Mouse (Mus musculus) c-Kit-negative CD71-positive TER-119-positive erythroid progenitor cells, embryonic 14.5 days (primary cell): Measurements from ENCODE around the gene Ufc1.

ENCODE experiments used
- DNase-seq: peaks from one replicate; pipeline ENCODE4 v3.0.0-alpha.2; 2013; ENCODE audit warnings: low read depth, low spot score

Gene Ufc1

DNA sequence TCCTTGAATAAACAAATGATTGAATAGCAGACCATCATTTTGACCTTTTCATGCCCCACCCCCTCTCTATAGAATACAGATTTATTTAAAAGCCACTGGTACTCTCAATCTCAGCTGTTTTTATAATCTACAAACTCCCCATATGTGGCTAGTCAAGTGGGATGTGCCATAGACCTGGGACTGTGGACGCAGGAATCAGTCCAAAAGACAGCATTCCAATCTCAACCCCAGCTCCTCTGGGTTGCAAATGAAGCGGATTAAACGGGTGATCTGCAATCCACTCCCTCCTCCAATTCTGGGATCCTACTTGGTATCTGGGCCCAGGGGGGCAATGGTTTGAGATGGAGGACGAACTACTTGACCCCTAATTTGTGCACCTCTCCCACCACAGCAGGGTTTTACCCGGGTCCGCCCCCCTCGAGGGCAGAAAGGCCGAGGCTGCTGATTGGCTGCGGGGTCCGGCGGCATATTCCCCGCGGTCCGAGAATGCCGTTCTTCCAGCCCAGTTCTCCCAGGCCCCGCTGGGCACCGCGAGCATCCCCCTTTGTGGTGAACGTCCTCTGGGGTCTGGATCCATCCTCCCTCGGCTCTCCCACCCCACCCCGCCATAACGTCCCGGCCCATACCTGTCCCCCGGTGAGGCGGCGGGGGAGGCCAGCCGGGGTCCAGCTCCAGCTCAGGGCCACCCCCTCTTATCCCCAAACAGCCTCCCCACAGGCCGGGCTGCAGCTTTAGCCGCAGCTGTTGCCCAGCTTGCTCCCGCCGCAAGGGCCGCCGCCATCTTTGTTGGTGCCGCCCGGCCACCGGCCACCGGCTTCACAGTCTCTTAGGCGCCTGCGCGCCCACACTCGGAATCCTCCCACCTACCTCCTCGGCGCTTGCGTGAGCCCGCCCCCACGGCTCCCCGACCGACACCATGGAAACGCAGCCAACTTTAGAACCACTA, 7.4 kb downstream of the Ufc1 start, which contains the start of gene Usp21:
TSS of gene Usp21 (minus strand) at position 856 of the 946 bp plus-strand sequence.
- DNase-seq, result peak; percentile 81

DNA sequence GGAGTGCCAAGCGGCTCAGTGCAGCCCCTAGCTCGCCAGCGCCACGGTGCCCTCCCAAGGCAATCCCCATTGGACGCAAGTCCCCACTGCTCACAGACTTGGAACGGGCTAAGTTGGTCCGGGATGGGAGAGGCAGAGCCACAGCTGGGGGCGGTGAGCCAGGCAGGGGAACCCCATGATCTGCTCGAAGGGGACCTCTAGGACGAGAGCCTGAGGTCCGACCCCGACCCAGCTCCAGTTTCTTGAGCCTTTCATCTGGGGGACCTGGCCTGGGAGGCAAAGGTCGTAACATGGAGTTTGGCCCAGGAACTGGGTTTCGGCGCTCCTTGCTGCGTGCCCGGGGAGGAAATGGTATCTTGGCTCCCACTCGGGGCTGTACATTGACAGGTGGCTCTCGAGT, 8.3 kb downstream of the Ufc1 start:
- no peak for DNase-seq

DNA sequence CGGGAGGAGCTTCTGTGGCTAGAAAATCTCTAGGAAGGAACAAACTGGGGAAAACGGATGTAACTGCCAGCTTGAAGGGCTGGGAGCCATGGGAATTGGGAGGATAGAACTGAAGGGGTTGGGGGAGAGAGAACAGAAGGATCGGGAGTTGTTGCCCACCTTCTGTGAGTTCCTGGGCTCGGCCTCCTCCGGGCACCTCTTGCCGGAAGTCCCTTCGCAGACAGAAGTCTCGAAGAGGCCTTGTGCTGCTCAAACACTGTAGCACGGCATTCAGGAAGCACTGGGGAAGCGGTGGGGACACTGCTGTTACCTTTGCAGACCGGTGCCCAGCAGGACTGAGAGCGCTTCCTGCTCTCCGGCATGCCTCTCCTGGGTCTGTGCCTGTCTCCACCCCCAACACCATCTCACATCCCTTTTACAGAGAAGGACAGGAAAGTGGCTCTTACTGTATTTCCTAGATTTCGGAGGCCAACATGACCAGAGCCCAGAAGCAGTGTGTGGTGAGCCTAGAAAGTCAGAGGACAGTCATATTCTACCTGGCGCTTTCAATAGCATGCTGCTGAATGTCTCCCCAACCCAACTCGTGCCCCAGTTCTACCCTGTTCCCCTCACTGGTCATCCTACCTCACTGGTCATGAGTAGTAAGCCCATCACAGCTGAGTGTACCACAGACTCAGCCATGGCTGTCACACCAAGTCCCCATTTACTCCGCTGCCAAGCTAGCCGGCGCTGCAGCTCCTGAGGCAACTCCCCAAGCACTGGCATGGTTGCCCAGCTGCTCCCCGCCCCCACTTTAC, 9.5 kb downstream of the Ufc1 start:
- no peak for DNase-seq

DNA sequence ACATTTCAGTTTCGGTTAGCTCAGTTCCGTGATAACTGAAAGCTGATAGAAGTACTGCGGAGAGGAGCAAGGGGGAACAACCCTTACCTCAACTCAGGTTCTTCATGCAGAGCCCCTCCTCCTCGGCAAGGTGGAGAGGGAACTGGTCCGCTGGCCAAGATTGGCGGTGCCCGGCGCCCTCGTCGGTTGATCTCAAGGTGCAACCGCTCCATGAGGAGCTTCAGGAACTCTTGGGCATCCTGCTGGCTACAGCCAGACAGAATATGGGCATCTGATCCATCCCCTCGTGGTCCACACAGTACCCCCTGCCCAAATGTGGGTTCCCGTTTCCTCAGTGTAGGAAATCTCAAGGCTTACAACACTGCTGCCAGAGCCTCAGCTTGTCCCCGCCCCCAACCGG, 10.3 kb downstream of the Ufc1 start:
- DNase-seq, result no peak

DNA sequence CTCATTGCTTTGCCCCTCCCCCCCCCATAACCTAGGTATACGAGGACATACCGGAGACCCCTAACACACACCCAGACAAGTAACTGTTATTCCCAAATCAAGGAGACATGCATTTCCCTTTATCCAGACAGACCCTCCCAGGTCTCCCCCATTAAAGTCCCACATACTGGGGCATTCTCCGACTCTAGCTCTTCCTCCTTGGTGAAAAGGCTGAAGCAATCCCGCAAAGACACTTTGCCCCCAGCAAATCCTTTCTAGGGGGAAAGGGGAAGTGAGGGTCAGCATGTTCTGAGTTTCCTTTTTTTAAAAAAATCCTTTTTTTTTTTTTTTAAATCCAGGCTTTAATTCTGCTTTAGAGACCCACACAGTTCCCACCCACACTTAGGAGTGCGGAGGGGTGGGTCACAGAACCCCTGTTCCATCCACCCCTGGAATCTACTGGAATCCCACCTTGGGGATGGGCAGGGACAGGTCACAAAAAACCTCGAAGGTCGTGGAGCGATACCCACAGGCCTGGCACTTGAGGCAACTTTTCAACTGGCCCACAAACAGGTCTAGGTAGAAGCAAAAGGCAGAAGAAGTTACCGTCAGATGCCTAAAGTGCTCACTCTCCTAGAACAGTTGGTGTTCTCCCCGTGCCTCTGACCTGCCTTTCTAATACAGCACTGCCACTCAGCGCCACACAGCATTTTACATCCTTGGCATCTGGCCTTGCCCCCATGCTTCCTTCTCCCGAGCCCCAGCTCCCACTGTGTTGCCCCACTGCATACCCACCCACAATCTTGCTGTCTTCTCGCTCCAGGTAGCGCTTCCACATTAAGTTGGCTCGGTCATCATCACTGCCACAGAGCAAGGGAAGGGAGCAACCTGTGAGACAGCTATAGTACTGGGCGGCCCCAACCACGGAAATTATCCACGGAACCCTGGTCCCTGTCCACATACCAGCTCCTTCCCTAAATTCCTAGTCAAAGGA, 11.3 kb downstream of the Ufc1 start:
- DNase-seq, result no peak

DNA sequence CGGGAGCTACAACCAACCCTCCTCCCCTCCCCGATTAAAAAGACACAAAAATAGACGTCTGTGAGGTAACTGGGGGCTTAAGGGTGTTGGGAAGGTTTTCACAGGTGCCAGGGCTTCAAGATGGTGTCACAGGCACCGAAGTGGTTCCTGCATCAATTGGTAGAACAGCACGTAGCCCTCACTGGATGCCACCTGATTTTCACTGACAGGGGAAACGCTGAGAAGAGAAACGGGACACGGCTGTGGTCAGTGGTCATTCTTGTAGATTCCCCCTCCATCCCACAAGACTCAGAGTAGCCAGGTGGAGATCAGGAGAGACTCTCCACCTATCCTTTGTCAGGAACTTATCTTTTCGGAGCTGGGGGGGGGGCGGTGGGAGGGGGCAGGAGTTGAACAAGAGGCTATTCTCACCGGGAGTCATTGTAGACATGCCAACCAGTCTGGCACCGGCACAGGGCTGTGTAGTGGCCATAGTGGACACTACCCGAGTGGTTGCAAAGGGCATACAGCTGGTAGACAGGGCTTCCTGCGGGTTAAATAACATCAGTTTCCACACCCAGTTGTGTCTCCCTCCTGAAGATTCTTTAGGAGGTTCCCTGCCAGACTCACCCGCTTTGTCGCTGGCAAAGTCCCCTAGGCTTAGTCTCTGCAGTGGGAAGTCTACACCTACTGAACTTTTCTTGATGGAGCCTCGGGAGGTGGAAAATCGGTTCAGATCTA, 12.6 kb downstream of the Ufc1 start:
- DNase-seq, result no peak

DNA sequence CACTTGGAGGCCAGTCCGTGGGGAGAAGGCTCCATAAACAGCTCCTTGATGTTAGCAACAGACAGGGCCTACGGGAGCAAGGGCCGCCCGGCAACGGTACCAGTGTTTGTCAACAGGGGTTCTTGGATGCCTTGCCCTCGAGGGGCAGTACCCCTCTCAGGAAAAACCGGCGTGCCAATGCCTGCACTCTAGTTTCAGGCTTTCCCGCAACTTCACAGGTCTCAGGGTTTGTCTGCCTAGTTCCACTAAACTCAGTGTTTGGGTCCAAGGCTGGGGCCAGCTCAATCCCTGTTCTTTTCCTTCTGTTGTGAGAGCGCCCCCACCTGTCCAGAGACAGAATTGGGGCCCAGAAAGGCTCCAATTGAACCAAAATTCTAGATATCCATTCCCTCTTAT, 13.3 kb downstream of the Ufc1 start:
- DNase-seq, result peak; percentile 85

DNA sequence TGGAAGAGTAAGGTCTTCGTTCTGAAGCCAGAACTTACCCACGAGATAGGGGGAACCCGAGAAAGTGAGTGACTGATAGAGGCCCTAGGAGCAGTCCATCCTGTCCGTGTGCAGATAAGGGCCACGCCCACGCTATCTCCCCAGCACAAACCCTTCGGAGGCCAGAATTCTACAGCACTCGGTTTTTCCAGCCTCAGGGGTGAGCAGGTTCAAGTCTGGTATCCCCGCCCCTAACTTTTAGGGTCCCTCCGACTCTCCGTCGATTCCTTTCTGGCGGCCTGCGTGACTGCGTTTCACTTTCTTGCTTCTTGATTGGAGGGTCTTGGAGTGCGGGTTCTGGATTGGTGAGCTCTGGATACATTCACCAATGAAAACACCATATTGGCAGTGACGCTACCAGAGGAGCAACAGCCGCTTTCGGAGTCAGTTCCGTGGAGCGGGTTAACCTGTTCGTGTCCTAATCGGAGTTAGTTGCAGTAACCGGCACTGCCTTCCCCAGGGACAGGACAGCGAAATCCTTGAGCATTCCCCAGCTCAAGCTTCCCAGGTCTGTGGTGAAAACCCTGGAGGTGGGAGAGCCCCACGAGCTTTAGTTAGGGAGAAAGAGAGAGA, 13.8 kb downstream of the Ufc1 start, which contains the start of gene Ppox:
TSS of gene Ppox (minus strand) at position 271 of the 612 bp plus-strand sequence.
- peak; percentile 97 for DNase-seq

DNA sequence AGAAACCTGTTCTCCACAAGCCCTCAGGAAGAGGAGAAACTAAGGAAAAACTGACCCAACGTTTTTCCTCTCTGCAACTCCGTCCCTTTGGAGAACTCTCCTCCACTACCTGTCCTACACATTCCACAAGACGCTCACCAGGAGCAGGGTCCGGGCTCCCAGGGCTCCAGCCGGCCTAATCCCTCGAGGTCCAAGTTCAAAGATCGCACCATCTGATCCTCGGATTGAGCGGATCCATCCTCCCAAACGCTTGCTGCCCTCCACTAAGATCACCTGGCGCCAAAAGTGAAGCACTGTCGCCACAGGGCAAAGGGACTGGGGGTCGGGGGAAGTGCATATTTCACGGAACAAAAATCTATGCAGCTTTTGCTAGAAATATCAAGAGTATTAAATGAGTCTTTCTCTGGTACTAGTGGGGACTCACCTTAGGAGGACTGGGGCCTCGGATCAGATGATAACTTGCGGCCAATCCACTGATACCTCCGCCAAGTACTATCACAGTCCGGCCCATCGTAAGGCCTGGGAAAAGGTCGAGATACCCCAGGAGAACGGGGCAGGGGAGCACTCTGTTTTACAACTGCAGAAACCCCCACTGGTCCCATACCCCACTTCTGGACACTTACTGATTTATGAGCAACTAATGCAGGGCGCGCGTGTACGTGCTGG, 14.4 kb downstream of the Ufc1 start:
- no peak for DNase-seq

DNA sequence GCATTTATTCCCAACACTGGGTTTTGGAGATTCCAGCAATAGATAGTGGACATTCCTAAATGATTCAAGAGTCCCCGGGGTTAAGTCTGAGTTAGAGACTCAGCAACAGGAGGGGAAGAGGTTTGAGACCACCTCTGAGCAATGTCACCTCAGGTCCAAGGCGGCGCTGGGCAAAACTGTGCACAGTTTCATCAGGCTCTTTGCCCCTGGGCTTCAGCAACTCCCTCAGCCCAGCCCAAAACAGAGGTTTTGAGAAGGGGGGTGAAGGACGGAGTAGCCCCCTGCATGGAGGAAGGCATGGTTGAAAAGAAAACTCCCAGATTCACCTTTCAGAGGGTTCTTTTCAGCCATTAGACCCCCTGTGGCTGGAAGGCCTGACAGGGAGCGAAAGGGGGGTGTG, 15.1 kb downstream of the Ufc1 start:
- no peak for DNase-seq

DNA sequence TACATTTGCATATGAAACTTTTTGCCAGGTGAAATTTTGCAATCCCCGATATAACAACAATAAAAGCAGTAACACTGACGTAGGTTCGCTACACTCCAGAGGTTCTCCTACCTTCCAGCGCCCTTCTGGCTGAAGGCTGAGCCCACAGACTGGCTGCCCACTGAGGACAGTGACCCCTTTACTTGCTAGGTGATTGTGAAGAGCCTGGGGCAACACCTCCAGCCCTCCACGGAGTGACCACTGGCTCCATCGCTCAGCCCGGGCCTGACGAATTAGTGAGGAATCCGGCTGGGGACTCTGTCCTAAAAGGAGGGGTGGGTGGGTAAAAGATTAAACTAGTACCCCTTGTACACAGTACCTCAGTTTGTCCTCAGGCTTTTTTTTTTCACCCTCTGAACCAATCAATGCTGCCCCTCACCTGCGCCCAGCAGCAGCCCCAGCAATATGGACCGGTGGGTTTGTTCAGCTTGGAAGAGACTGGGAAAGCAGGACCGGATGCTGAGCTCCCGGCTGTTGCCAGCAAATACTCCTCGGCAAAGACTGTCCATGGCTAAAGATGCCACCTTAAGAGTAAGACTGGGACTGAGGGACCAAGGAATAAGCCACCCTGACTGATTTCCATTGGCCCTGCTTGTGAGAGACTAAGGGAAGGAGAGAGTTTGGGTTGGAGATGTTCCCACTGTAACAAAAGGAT, 15.7 kb downstream of the Ufc1 start:
- no peak for DNase-seq

DNA sequence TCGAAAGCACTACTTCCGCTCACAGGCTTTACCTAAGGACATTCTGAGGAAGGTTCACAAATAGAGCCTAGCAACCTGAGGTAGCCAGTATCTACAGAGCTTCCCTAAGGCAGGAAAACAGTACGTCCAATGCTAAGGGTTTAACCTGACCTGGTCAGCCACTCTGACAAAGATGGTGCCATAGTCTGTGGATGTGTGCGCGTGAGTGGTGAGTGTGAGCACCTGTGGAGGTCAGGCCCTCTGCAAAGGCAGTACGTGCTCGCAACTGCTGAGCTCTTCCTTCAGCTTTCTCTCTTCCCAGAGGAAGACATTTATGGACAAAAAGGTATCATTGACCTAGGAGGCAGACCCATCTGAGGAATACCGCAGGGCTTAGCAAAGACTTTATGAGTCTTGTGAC, 16.4 kb downstream of the Ufc1 start:
- DNase-seq, result no peak

DNA sequence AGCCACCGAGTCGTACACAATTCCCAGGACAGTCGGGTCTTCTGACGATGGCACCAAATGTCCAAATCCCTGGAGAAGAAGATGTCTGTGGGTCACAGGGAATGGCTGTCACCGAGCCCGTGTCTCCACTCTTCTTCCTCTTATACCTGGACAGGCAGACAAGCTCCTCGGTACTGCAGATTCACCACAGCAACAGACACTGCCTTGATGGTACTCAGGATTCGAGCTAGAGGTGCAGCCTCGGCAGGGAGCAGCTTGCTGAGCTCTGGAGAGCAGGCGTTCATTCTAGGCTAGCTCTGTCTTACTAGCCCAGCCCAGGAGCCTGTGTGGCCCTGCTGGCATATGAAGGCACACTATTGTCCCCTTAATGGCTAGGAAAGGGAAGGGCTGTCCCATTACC, 17.1 kb downstream of the Ufc1 start:
- DNase-seq, result no peak

DNA sequence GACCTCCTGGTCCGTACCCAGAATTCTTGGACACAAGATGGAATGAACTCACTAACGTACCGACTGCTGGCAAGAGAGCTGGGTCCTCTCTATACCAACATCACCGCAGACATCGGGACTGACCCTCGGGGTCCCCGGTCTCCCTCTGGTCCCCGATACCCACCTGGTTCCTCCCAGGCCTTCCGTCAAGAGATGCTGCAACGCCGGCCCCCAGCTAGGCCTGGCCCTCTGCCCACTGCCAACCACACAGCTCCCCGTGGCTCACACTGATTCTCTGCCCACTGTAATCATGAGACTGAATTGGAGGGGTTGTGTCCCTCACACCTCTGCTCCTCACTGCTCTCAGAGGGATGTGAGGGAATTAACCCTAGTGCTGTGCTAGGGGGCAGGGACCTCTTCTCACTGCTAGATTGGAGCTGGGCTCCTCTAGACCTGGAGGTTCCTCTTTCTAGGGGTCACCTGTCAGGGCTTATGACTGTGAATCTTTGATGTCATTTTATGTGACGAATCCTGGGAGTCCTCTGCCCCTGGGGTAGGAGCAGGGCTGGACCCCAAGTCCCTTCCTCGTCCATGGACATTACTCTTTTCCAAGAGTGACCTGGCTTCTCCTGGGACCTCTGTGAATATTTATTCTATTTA, 18.6 kb downstream of the Ufc1 start:
- DNase-seq, result no peak

DNA sequence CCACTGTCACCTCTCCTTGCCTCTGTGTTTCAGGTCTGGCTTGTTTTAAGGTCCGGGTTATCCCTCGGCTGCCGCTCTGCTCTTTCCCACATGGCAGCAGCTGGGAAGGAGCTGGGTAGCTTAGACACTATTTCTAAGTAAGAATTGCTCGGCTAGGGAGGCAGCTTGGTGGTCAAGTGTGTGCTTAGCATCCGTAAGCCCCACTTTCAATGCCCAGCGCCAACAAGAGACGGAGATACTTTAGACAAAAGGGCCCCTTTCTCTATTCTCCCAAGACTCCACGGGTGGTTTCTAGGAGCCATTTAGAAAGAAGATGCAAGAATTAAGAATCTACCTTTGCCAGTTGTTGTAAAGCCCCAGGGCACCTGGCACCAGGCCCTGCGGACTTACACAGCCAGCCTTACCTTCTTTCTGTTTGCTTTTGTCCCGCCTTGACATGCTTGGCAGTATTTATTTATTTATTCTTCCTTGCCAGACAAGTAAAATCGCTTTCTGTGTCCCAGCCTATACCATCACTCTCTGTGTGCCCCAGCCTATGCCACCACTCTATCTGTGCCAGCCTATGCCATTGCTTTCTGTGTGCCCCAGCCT, 19.6 kb downstream of the Ufc1 start:
- DNase-seq, result no peak

DNA sequence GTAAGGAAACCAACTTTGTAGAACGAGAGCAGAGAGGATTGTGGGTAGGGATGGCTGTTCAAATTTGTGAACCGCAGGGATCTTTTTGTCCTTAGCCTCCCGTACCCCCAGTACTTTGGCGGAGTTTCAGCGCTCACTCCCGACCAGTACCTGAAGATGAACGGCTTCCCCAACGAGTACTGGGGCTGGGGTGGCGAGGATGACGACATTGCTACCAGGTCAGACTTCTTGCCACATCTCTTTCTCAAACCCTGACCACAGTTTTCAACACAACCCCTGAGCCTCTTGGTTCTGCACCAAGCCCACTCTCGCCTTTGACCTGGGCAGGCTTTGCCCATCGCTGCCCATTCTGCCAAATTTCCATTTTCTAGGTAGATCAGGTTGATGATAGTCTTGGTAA, 20.7 kb downstream of the Ufc1 start:
- no peak for DNase-seq

DNA sequence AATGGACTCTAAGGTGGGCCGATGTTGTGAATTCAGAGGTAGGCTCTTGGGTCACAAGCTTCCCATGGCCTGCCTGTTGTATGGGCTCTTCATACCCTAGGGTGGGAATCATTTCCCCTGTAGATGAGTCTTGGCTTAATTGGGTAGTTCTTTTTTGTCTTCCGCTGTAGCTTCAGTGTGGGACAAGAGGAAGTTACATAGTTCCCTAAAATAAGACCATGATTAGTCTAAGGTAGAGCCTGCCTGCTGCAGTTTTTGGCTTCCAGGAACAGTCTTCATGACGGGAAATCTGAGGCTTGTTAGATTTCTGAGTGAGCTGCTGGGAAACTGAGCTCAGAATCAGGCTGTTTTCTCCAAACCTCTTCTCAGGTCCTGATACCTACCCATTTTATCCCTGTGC, 22.7 kb downstream of the Ufc1 start:
- no peak for DNase-seq

DNA sequence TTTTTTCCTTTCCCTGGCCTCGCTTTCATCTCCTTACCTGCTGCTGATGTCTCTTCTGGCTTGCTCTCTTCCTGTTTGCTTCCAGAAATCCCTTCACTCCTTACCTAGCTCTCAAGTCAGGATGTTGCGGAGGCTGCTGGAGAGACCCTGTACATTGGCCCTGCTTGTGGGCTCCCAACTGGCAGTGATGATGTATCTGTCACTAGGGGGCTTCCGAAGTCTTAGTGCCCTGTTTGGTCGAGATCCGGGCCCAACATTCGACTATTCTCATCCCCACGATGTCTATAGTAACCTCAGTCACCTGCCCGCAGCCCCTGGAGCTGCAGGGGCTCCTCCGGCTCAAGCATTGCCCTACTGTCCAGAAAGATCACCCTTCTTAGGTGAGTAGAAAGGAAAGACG, 23.2 kb downstream of the Ufc1 start:
- DNase-seq, result no peak
